Mouse (Mus musculus): ENCODE results near the gene Spn. TPM values are rescaled to one million over a fixed set of nuclear protein-coding genes. Genes with fewer than 3 reads are reported as not detected.
"Not testable (repeated sequence)": the region's sequence is repeated elsewhere in the genome, so short reads cannot be mapped to it uniquely, and the experiment has no call there.

The Spn gene
- total RNA-seq, 2 experiments from 2014 or later: 30.2 to 32.0 TPM

- not testable (repeated sequence) for ATAC-seq (replicated peaks; ENCODE audit: low FRiP score, poor library complexity, severe bottlenecking)
Measured at GRCm38 (mm10) chr7:127087278-127088010, 50.2 kb downstream of the Spn start, which contains the start of gene Zg16. Gene Zg16, minus strand, starts transcription at chr7:127087328.

GRCm38 (mm10) chr7:127085751-127086150 lies 51.9 kb downstream of the Spn start:
- ATAC-seq (replicated peaks; ENCODE audit: low FRiP score, poor library complexity, severe bottlenecking): peak; percentile 50; the same call in 1 of the 2 replicates

GRCm38 (mm10) chr7:127084794-127085193 lies 52.8 kb downstream of the Spn start:
- no peak for ATAC-seq (replicated peaks; ENCODE audit: low FRiP score, poor library complexity, severe bottlenecking)

- ATAC-seq (replicated peaks; ENCODE audit: low FRiP score, poor library complexity, severe bottlenecking): peak; percentile 84
Measured at GRCm38 (mm10) chr7:127083689-127084088, 53.9 kb downstream of the Spn start.

- no peak for ATAC-seq (replicated peaks; ENCODE audit: low FRiP score, poor library complexity, severe bottlenecking)
Measured at GRCm38 (mm10) chr7:127082995-127083394, 54.6 kb downstream of the Spn start.

- no peak for ATAC-seq (replicated peaks; ENCODE audit: low FRiP score, poor library complexity, severe bottlenecking)
Measured at GRCm38 (mm10) chr7:127082271-127082670, 55.4 kb downstream of the Spn start.

Other genes with a start within 250 kb of the Spn start
- 3.2 and 5.4 TPM in 2 replicates for gene Tmem219, start 214.9 kb downstream of the Spn start, total RNA-seq (2015; ENCODE audit: low replicate concordance)
- gene Tmem219, start 214.9 kb downstream of the Spn start, total RNA-seq (2017; ENCODE audit: low replicate concordance): 4.0 and 10.4 TPM in 2 replicates
- gene Kctd13, start 208.9 kb downstream of the Spn start, total RNA-seq (2015; ENCODE audit: low replicate concordance): 21.6 TPM in 1 of 2 replicates, not detected in the other
- 0.53 and 3.3 TPM in 2 replicates for gene Kctd13, start 208.9 kb downstream of the Spn start, total RNA-seq (2017; ENCODE audit: low replicate concordance)
- not detected in 2 replicates for gene Asphd1, start 188.2 kb downstream of the Spn start, total RNA-seq (2015; ENCODE audit: low replicate concordance)
- not detected in 2 replicates for gene Asphd1, start 188.2 kb downstream of the Spn start, total RNA-seq (2017; ENCODE audit: low replicate concordance)
- not detected in 2 replicates for gene Sez6l2, start 187.3 kb downstream of the Spn start, total RNA-seq (2015; ENCODE audit: low replicate concordance)
- gene Sez6l2, start 187.3 kb downstream of the Spn start, total RNA-seq (2017; ENCODE audit: low replicate concordance): 0.45 TPM in 1 of 2 replicates, not detected in the other
- gene Cdipt, start 161.9 kb downstream of the Spn start, total RNA-seq (2015; ENCODE audit: low replicate concordance): 29.8 and 30.3 TPM in 2 replicates
- gene Cdipt, start 161.9 kb downstream of the Spn start, total RNA-seq (2017; ENCODE audit: low replicate concordance): 19.7 and 27.1 TPM in 2 replicates
- 2.9 TPM in 1 of 2 replicates, not detected in the other for gene Cdiptos, start 161.7 kb downstream of the Spn start, total RNA-seq (2015; ENCODE audit: low replicate concordance)
- not detected in 2 replicates for gene Cdiptos, start 161.7 kb downstream of the Spn start, total RNA-seq (2017; ENCODE audit: low replicate concordance)
- 0.36 and 0.42 TPM in 2 replicates for gene Mvp, start 123.2 kb downstream of the Spn start, total RNA-seq (2015; ENCODE audit: low replicate concordance)
- gene Mvp, start 123.2 kb downstream of the Spn start, total RNA-seq (2017; ENCODE audit: low replicate concordance): 6.7 and 7.7 TPM in 2 replicates
- not detected in 2 replicates for gene Pagr1b, start 121.3 kb downstream of the Spn start, total RNA-seq (2015; ENCODE audit: low replicate concordance)
- gene Pagr1b, start 121.3 kb downstream of the Spn start, total RNA-seq (2017; ENCODE audit: low replicate concordance): 0.64 and 11.8 TPM in 2 replicates
- gene Pagr1a, start 120.5 kb downstream of the Spn start, total RNA-seq (2015; ENCODE audit: low replicate concordance): 24.1 and 46.9 TPM in 2 replicates
- gene Pagr1a, start 120.5 kb downstream of the Spn start, total RNA-seq (2017; ENCODE audit: low replicate concordance): 10.6 and 26.2 TPM in 2 replicates
- gene Gm42742, start 116.7 kb downstream of the Spn start, total RNA-seq (2015; ENCODE audit: low replicate concordance): 1.7 TPM in 1 of 2 replicates, not detected in the other
- gene Gm42742, start 116.7 kb downstream of the Spn start, total RNA-seq (2017; ENCODE audit: low replicate concordance): 10.8 and 28.1 TPM in 2 replicates
- gene Prrt2, start 116.6 kb downstream of the Spn start, total RNA-seq (2015; ENCODE audit: low replicate concordance): 0.84 TPM in 1 of 2 replicates, not detected in the other
- 3.0 TPM in 1 of 2 replicates, not detected in the other for gene Prrt2, start 116.6 kb downstream of the Spn start, total RNA-seq (2017; ENCODE audit: low replicate concordance)
- gene Maz, start 110.8 kb downstream of the Spn start, total RNA-seq (2015; ENCODE audit: low replicate concordance): 175 and 179 TPM in 2 replicates
- gene Maz, start 110.8 kb downstream of the Spn start, total RNA-seq (2017; ENCODE audit: low replicate concordance): 96.8 and 123 TPM in 2 replicates
- gene Kif22, start 95.4 kb downstream of the Spn start, total RNA-seq (2015; ENCODE audit: low replicate concordance): 651 and 861 TPM in 2 replicates
- gene Kif22, start 95.4 kb downstream of the Spn start, total RNA-seq (2017; ENCODE audit: low replicate concordance): 380 and 614 TPM in 2 replicates
- gene Zg16, start 50.5 kb downstream of the Spn start, total RNA-seq (2015; ENCODE audit: low replicate concordance): 3.6 and 9.2 TPM in 2 replicates
- 1.2 and 6.0 TPM in 2 replicates for gene Zg16, start 50.5 kb downstream of the Spn start, total RNA-seq (2017; ENCODE audit: low replicate concordance)
- 18.0 and 25.9 TPM in 2 replicates for gene AI467606, start 46.5 kb downstream of the Spn start, total RNA-seq (2015; ENCODE audit: low replicate concordance)
- 10.5 and 12.7 TPM in 2 replicates for gene AI467606, start 46.5 kb downstream of the Spn start, total RNA-seq (2017; ENCODE audit: low replicate concordance)
- not detected in 2 replicates for gene Qprt, start 15.6 kb downstream of the Spn start, total RNA-seq (2015; ENCODE audit: low replicate concordance)
- 1.8 TPM in 1 of 2 replicates, not detected in the other for gene Qprt, start 15.6 kb downstream of the Spn start, total RNA-seq (2017; ENCODE audit: low replicate concordance)
- 18.7 and 25.2 TPM in 2 replicates for gene Cd2bp2, start 58.2 kb upstream of the Spn start, total RNA-seq (2015; ENCODE audit: low replicate concordance)
- 43.6 and 63.3 TPM in 2 replicates for gene Cd2bp2, start 58.2 kb upstream of the Spn start, total RNA-seq (2017; ENCODE audit: low replicate concordance)
- gene Tbc1d10b, start 70.6 kb upstream of the Spn start, total RNA-seq (2015; ENCODE audit: low replicate concordance): 25.6 and 36.4 TPM in 2 replicates
- gene Tbc1d10b, start 70.6 kb upstream of the Spn start, total RNA-seq (2017; ENCODE audit: low replicate concordance): 85.3 and 173 TPM in 2 replicates
- gene Mylpf, start 71.1 kb upstream of the Spn start, total RNA-seq (2015; ENCODE audit: low replicate concordance): 24.3 and 28.1 TPM in 2 replicates
- gene Mylpf, start 71.1 kb upstream of the Spn start, total RNA-seq (2017; ENCODE audit: low replicate concordance): 25.7 and 48.9 TPM in 2 replicates
- gene Zfp553, start 95.2 kb upstream of the Spn start, total RNA-seq (2015; ENCODE audit: low replicate concordance): 2.5 and 2.9 TPM in 2 replicates
- 0.77 and 10.0 TPM in 2 replicates for gene Zfp553, start 95.2 kb upstream of the Spn start, total RNA-seq (2017; ENCODE audit: low replicate concordance)
- 36.0 and 65.2 TPM in 2 replicates for gene Sept1, start 95.3 kb upstream of the Spn start, total RNA-seq (2015; ENCODE audit: low replicate concordance)
- 24.0 and 44.4 TPM in 2 replicates for gene Sept1, start 95.3 kb upstream of the Spn start, total RNA-seq (2017; ENCODE audit: low replicate concordance)
- gene Zfp771, start 106.5 kb upstream of the Spn start, total RNA-seq (2015; ENCODE audit: low replicate concordance): 4.0 TPM in 1 of 2 replicates, not detected in the other
- gene Zfp771, start 106.5 kb upstream of the Spn start, total RNA-seq (2017; ENCODE audit: low replicate concordance): 0.26 TPM in 1 of 2 replicates, not detected in the other
- gene Dctpp1, start 122.9 kb upstream of the Spn start, total RNA-seq (2015; ENCODE audit: low replicate concordance): 12.2 and 21.6 TPM in 2 replicates
- 6.2 and 11.1 TPM in 2 replicates for gene Dctpp1, start 122.9 kb upstream of the Spn start, total RNA-seq (2017; ENCODE audit: low replicate concordance)
- 16.8 and 18.0 TPM in 2 replicates for gene Sephs2, start 136.2 kb upstream of the Spn start, total RNA-seq (2015; ENCODE audit: low replicate concordance)
- 25.8 and 29.0 TPM in 2 replicates for gene Sephs2, start 136.2 kb upstream of the Spn start, total RNA-seq (2017; ENCODE audit: low replicate concordance)
- 14.3 and 18.7 TPM in 2 replicates for gene Itgal, start 158.4 kb upstream of the Spn start, total RNA-seq (2015; ENCODE audit: low replicate concordance)
- gene Itgal, start 158.4 kb upstream of the Spn start, total RNA-seq (2017; ENCODE audit: low replicate concordance): 2.1 and 3.9 TPM in 2 replicates
- 0.72 TPM in 1 of 2 replicates, not detected in the other for gene Zfp768, start 207.8 kb upstream of the Spn start, total RNA-seq (2015; ENCODE audit: low replicate concordance)
- 0.39 and 1.3 TPM in 2 replicates for gene Zfp768, start 207.8 kb upstream of the Spn start, total RNA-seq (2017; ENCODE audit: low replicate concordance)
- 0.42 TPM in 1 of 2 replicates, not detected in the other for gene Zfp747, start 238.2 kb upstream of the Spn start, total RNA-seq (2015; ENCODE audit: low replicate concordance)
- gene Zfp747, start 238.2 kb upstream of the Spn start, total RNA-seq (2017; ENCODE audit: low replicate concordance): 2.4 TPM in 1 of 2 replicates, not detected in the other
- 1.1 TPM in 1 of 2 replicates, not detected in the other for gene 9130019O22Rik, start 249.3 kb upstream of the Spn start, total RNA-seq (2015; ENCODE audit: low replicate concordance)
- gene 9130019O22Rik, start 249.3 kb upstream of the Spn start, total RNA-seq (2017; ENCODE audit: low replicate concordance): 0.26 TPM in 1 of 2 replicates, not detected in the other

Measured in erythroid progenitor cell, adult 5-6 weeks (primary cell).